Mouse (Mus musculus) lung, embryonic 15.5 days (tissue): ENCODE measurements at regions not wholly inside any gene's neighbourhood (a gene's known extent, or its start where the extent isn't known, plus 50 kb on each side); places are given as distances from the start of the nearest gene placed in this dataset.

ENCODE experiments used
- ATAC-seq: fragments of 200-750 bp; cut with Nextera tagmentation; 2 replicates; pipeline ENCODE4 v1.8.0; 2017; ENCODE audit warnings: moderate number of reproducible peaks, borderline replicate concordance; ENCODE audit not compliant: low FRiP score, low TSS enrichment; ENCODE audit errors: extremely low read depth
- H3K27ac ChIP-seq: fragments of 300-500 bp; sonication (generic); 2 replicates; pipeline ENCODE4 v1.5.1; 2015; ENCODE audit warnings: moderate library complexity, mild to moderate bottlenecking, inconsistent platforms
- H3K27me3 ChIP-seq: fragments of 300-500 bp; sonication (generic); 2 replicates; pipeline ENCODE4 v1.6.1; 2015; ENCODE audit warnings: inconsistent platforms
- H3K36me3 ChIP-seq: fragments of 300-500 bp; sonication (generic); 2 replicates; pipeline ENCODE4 v1.6.1; 2015; ENCODE audit warnings: inconsistent platforms
- H3K4me1 ChIP-seq: fragments of 300-500 bp; sonication (generic); 2 replicates; pipeline ENCODE4 v1.6.1; 2015; ENCODE audit warnings: inconsistent platforms
- H3K4me2 ChIP-seq: fragments of 300-500 bp; sonication (generic); 2 replicates; pipeline ENCODE4 v1.6.1; 2015; ENCODE audit warnings: inconsistent platforms, mild to moderate bottlenecking, moderate library complexity
- H3K4me3 ChIP-seq: fragments of 300-500 bp; sonication (generic); 2 replicates; pipeline ENCODE4 v1.5.1; 2015; ENCODE audit warnings: mild to moderate bottlenecking, inconsistent platforms
- H3K9ac ChIP-seq: fragments of 300-500 bp; sonication (generic); 2 replicates; pipeline ENCODE4 v1.6.1; 2015; ENCODE audit warnings: inconsistent platforms
- H3K9me3 ChIP-seq: fragments of 300-500 bp; sonication (generic); 2 replicates; pipeline ENCODE4 v1.6.1; 2016; ENCODE audit warnings: inconsistent platforms
- WGBS: fragments of 180-500 bp; shearing (Covaris S2); methylation state at CpG from one replicate; pipeline ENCODE4 v1.1.7; 2015; 5-methylcytosine and 5-hydroxymethylcytosine counted together

GRCm38 (mm10) chrX:145758406-145758805, 253.4 kb upstream of the Amot start:
- H3K36me3 ChIP-seq: no peaks in the 10 kb centered on the region
- 23% methylated on average over 5 of the region's 5 CpGs for WGBS
- no peaks in the 10 kb centered on the region for H3K4me1 ChIP-seq
- no peak overlapping the region for H3K27ac ChIP-seq
- H3K4me2 ChIP-seq: no peak overlapping the region
- H3K4me3 ChIP-seq: no peak overlapping the region
- peak; percentile 55; the same call in 1 of the 2 replicates for ATAC-seq
- no peaks in the 10 kb centered on the region for H3K27me3 ChIP-seq
- no peak overlapping the region for H3K9ac ChIP-seq
- H3K9me3 ChIP-seq: no peaks in the 10 kb centered on the region

- ATAC-seq: no peak
- WGBS: 69% methylated on average over 2 of the region's 2 CpGs
- H3K27ac ChIP-seq: no peak overlapping the region
These were observed 248.4 kb upstream of the Amot start for GRCm38 (mm10) chrX:145753427-145753826.

More at GRCm38 (mm10) chrX:145753427-145753826, 248.4 kb upstream of the Amot start:
- no peak overlapping the region for H3K4me2 ChIP-seq
- no peak overlapping the region for H3K9ac ChIP-seq
- no peaks in the 10 kb centered on the region for H3K9me3 ChIP-seq
- no peak overlapping the region for H3K4me3 ChIP-seq
- H3K4me1 ChIP-seq: no peaks in the 10 kb centered on the region
- no peaks in the 10 kb centered on the region for H3K27me3 ChIP-seq
- H3K36me3 ChIP-seq: no peaks in the 10 kb centered on the region
